Mouse (Mus musculus) megakaryocyte, embryonic 14.5 days (primary cell): ENCODE results near the gene Cytl1.

Experiments used
- FLI1 ChIP-seq: IDR thresholded peaks from 2 replicates; pipeline ENCODE4 v1.6.1; 2012; ENCODE audit warnings: low read length, inconsistent platforms, mixed read lengths
- GATA1 ChIP-seq: IDR thresholded peaks from 3 replicates; pipeline ENCODE4 v1.6.1; 2012; ENCODE audit warnings: mixed read lengths, low read length, inconsistent platforms, borderline replicate concordance

DNA sequence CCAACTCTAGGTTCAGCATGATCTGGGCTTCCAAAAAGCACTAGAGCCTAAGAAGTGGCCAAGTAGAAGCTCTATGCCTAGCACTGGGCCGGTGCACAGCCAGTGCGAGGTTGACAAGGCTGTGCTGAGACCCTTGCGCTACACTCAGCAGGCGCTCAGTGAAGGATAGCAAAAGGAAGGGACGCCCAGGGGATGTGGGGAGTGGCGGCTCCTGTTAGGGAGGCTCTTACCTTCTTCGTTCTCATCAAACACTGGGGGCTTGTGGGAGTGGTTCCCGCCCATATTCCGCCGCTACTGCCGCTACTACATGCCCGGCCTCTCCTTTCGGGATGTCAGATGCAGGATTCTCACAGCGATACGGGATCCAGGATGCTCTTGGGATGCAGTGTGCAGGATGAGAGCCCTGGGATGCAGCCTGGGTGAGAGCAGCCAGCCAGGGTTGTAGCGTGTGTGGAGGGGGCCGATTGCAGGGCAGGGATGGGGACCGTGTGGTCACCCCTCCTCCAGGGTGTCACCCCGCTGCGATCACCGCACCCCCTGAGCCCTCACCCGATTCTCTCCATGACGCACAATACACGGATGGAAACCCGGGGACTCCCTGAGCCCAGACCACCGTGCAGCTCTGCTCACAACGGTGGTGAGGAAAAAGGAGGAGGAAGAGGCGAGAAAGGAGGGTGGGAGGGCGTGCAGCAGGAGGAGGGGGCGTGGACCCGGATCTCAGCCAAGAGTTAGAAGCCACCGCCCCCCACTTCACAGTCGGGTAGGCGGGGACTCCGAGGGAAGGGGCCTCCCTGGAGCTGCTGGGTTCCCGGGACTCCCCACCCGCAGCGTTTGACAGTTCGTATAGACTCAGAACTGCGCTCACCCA lies 18.6 kb upstream of the Cytl1 start, which contains the start of gene Stk32b:
- TF ChIP-seq FLI1 (no peak), GATA1 (no peak)
